Mouse (Mus musculus): ENCODE results near the gene Rnf5.

Rnf5 gene

DNA sequence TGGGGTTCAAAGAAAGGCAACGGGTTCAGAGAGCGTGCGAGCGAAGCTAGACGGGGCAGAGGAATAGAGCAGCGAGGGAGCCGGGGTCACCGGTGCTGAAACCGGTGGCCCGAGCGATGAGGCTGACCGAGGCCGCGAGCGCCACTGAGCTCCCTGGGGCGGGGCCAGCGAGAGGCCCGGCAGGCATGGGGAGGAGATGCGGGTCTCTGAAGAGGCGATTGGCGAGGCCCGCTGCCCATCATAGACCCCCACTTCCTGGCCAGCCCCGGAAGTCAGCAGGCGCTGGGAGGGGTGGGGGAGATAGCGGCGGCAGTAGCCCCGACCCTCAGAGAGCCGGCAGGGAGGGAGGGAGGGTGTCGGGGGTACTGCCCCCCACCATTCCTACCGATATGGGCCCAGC lies 2.1 kb upstream of the Rnf5 start:
- peak; percentile 97 to 98 for DNase-seq (ENCODE audit: low spot score in 2 of 2)

DNA sequence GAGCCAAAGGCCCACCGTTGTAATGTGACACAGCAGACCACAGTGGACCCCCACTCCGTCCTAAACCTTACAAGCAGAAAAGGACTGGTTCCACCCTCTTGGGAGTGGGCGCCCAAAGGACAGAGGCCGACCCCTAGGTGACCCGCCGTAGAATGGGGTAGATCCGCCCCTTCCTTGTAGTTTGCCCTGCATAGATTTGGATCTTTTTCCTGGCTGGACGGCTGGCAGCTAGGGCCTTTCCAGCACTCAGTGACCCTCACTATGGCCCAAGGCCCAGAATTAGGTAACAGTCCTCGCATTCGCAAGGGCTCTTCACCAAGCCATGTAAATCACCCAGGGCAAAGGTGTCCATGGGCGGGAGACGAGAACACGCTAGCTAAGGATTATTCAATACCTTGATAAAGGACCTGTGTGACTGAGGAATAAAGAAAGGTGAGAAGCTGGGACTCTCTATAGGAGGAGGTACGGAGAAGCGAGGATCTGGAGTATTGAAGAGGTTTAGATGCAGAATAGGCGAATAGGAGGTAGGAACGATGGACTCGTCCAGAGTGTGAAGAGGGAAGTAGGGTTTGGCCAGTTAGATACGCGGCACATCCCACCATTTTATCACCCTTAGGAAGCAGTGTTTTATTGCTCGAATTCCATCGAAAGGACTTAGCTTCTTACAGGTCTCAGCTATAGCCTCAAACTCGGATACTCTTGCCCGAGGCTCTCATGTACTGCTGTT lies 1.2 kb upstream of the Rnf5 start:
- no peak for DNase-seq (ENCODE audit: low spot score in 2 of 2)

- peak; percentile 97 to 99 for DNase-seq (ENCODE audit: low spot score in 2 of 2)
These were observed 595 bp upstream of the Rnf5 start, which contains the start of gene Agpat1 for GRCm38 (mm10) chr17:34604061-34604508. Gene Agpat1 (plus strand): TSS chr17:34604262.

GRCm38 (mm10) chr17:34601796-34602195 lies 1.7 kb downstream of the Rnf5 start:
- DNase-seq (ENCODE audit: low spot score in 2 of 2) = no peak

DNA sequence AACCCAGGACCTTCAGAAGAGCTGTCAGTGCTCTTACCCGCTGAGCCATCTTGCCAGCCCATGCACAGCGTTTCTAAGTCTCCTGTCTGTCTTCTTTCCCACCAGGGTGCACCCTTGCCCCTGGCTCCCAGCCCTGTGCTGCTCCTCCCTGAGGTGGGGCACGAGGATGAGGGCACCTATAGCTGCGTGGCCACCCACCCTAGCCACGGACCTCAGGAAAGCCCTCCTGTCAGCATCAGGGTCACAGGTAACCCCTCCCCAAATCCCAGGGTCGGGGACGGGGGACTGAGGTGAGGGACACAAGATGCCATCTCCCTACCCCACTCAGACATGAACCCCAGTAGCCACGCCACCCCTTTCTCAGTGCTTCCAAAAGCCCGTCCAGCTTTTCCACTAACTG lies 3.6 kb downstream of the Rnf5 start:
- DNase-seq (ENCODE audit: low spot score in 2 of 2) = no peak

GRCm38 (mm10) chr17:34597566-34598095 lies 5.9 kb downstream of the Rnf5 start, which contains the start of gene Ager:
Gene Ager (plus strand): TSS chr17:34597862.
- DNase-seq (ENCODE audit: low spot score in 2 of 2) = no peak

GRCm38 (mm10) chr17:34596098-34596497 lies 7.4 kb downstream of the Rnf5 start:
- DNase-seq (ENCODE audit: low spot score in 2 of 2) = no peak

- no peak for DNase-seq (ENCODE audit: low spot score in 2 of 2)
These were observed 9.6 kb downstream of the Rnf5 start for GRCm38 (mm10) chr17:34593752-34594525.

DNA sequence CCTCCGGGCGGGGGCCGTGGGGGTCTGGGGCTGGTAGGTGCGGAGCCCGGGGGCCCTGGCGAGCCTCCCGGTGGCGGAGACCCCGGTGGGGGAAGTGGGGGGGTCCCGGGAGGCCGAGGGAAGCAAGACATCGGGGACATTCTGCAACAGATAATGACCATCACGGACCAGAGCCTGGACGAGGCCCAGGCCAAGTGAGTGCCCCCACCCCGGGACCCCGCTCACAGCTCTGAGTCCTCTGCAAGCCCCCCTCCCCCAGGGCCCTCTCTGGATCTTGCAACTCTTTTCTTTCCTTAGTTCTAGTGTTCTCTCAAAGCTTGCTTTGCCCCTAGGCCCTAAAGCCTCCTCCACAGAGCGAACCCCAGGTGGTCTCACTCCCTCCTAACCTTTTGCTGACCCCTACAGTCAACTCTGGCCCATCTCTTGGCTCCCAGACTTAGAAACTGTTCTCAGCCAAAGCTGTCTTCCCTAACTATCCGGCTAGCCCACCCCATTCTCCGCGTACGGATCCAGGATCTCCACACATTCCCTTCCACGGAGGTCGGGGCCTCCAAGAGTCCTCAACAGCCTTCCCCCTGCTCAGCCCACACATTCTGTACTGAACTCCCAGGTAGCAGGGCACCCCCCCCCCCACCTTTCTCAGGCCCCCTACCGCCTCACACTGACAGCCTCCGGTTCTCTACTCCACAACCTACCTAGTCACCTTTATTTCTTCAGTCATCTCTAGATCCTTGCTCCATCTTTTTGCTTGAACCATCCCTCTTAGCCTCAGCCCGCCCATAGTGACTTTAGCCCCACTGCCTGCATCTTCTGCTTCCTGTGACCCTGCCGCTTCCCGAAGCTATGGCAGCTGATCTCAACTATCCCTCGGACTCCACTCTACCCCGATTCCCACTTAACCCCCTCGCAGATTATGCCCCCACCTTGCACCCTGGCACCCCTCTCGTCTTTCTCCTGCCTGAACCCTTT lies 10.6 kb downstream of the Rnf5 start:
- no peak for DNase-seq (ENCODE audit: low spot score in 2 of 2)

- peak in 1 of 2 experiments; percentile 72 for DNase-seq (ENCODE audit: low spot score in 2 of 2)
These were observed 11.5 kb downstream of the Rnf5 start for GRCm38 (mm10) chr17:34591994-34592375.

DNA sequence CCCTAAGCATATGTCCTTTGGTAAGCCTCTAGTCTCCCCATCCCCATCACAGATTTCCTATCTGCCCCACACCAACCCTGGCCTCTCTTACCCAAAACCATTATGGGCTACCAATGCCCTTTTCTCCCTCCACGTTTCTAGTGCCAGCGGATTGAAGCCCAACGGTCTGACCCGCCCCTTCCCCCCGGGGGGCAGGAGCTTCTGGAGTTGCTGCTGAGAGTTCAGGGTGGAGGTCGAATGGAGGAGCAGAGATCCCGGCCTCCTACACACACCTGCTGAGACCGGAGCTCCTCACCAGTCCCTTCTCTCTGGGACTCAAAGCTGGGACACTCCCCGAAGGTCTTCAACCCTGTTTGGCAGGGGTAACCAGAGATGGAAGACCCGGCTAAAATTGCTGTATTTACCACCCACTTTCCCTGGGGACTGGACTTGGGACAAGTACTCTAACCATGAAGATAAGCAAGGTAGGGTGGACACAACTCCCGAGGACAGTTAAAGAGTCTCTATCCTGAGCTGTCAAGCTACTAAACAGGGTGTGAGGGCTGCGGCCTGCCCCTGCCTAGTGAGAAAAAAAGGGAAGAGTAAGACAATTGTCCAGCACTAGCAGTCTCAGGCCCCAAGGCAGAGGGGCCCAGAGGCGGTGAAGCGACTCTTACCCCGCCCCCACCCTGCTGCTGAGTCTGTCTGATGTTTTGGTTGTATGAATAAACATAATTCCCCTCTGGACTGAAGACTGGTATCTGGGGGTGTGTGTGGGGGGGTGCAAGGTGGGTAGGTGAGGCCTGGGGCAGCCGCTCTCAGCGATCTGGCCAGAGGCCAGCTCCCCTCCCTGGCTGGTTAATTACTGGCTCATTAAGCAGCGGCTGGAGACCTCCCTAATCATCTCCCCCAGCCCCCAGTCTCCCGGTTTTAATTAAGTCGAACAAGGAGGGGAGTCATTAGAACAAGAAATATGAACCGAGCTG lies 12.2 kb downstream of the Rnf5 start, which contains the start of gene Pbx2:
Gene Pbx2 (plus strand): TSS at position 238 of the 965 bp plus-strand sequence.
- DNase-seq (ENCODE audit: low spot score in 2 of 2) = no peak

GRCm38 (mm10) chr17:34590154-34590987 lies 13.1 kb downstream of the Rnf5 start:
- DNase-seq (ENCODE audit: low spot score in 2 of 2) = no peak

- DNase-seq (ENCODE audit: low spot score in 2 of 2) = no peak
These were observed 13.8 kb downstream of the Rnf5 start, which contains the start of gene Gpsm3 for GRCm38 (mm10) chr17:34589681-34590101. Gene Gpsm3 (plus strand): TSS chr17:34589806.

GRCm38 (mm10) chr17:34589206-34589605 lies 14.3 kb downstream of the Rnf5 start:
- no peak for DNase-seq (ENCODE audit: low spot score in 2 of 2)

DNA sequence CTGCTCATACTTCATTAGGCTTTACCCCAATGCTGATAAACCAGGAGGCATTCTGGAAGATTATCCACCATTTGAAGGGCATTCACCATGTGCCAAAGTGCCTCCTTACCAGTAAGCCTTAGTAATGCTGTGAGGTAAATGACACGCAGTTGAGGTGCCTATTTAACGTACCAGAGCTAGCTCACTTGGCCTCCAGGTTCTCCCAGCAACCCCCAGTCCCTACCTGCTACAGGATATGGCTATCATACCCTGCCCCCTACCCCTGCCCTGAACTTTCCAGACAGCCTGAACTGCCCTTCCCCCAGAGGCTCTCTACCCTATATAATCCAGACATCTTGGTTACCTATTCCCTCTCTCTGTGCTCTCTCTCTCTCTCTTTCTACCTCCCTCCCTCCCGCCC lies 14.7 kb downstream of the Rnf5 start:
- DNase-seq (ENCODE audit: low spot score in 2 of 2) = no peak

DNA sequence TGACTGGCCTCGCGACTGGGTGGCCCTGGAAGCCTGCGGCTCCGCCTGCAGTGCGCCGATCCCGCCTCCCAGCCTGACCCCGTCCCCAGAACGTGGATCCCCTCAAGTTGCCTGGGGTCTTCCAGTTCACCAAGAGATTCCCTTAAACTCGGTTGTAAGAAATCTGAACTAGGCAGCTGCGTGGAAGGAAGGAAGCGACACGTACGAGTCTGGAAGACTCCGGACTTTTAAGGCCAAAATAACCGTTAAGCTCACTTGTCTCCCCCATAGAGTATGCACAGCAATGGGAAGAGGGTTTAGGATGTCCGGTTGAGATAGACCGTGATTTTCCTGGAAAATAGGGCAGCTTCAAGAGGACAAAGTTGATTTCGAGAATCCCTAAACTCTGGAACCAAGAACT lies 15.7 kb downstream of the Rnf5 start:
- no peak for DNase-seq (ENCODE audit: low spot score in 2 of 2)

DNA sequence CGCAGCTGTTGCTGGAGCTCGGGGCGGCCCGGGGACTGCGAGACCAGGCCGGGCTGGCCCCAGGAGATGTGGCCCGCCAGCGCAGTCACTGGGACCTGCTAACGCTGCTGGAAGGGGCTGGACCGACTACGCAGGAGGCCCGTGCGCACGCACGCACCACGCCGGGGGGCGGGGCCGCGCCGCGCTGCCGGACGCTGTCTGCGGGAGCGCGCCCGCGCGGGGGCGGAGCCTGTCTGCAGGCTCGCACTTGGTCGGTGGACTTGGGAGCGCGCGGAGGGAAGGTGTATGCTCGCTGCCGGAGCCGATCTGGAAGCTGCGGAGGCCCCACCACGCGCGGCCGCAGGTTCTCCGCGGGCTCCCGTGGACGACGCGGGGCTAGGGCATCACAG lies 16.1 kb downstream of the Rnf5 start:
- DNase-seq (ENCODE audit: low spot score in 2 of 2) = peak; percentile 98

- peak; percentile 86 to 91 for DNase-seq (ENCODE audit: low spot score in 2 of 2)
These were observed 16.6 kb downstream of the Rnf5 start for GRCm38 (mm10) chr17:34586796-34587422.
